Mouse (Mus musculus) forebrain, postnatal 0 days (tissue): ENCODE results near the gene Rarb. TPM values are rescaled to one million over a fixed set of nuclear protein-coding genes. Genes with fewer than 3 reads are reported as not detected.

Experiments
- ATAC-seq: fragments of 200-750 bp; cut with Nextera tagmentation; 2 replicates; pipeline ENCODE4 v1.8.0; 2017; ENCODE audit warnings: mild to moderate bottlenecking, moderate library complexity
- DNase-seq: peaks from one replicate; pipeline ENCODE4 v3.0.0-alpha.2; 2015
- H3K27ac ChIP-seq: fragments of 300-500 bp; sonication (generic); 2 replicates; pipeline ENCODE4 v1.5.1; 2014; ENCODE audit warnings: low read depth, mild to moderate bottlenecking, antibody characterized with exemption, low read length, moderate library complexity, mixed read lengths
- H3K27me3 ChIP-seq: fragments of 300-500 bp; sonication (generic); 2 replicates; pipeline ENCODE4 v1.6.1; 2014; ENCODE audit warnings: mild to moderate bottlenecking, low read length, mixed read lengths; ENCODE audit not compliant: insufficient read depth
- H3K36me3 ChIP-seq: fragments of 300-500 bp; sonication (generic); 2 replicates; pipeline ENCODE4 v1.6.1; 2014; ENCODE audit warnings: mild to moderate bottlenecking, moderate library complexity; ENCODE audit not compliant: insufficient read depth
- H3K4me1 ChIP-seq: fragments of 300-500 bp; sonication (generic); 2 replicates; pipeline ENCODE4 v1.6.1; 2014; ENCODE audit warnings: antibody characterized with exemption; ENCODE audit not compliant: insufficient read depth
- H3K4me2 ChIP-seq: fragments of 300-500 bp; sonication (generic); 2 replicates; pipeline ENCODE4 v1.6.1; 2014; ENCODE audit warnings: low read depth, mild to moderate bottlenecking, moderate library complexity
- H3K4me3 ChIP-seq: fragments of 300-500 bp; sonication (generic); 2 replicates; pipeline ENCODE4 v1.5.1; 2014; ENCODE audit warnings: low read depth, low read length, mixed read lengths
- H3K9ac ChIP-seq: fragments of 300-500 bp; sonication (generic); 2 replicates; pipeline ENCODE4 v1.6.1; 2014; ENCODE audit warnings: mild to moderate bottlenecking
- H3K9me3 ChIP-seq: fragments of 300-500 bp; sonication (generic); 2 replicates; pipeline ENCODE4 v1.6.1; 2016; ENCODE audit warnings: low read length
- CTCF ChIP-seq: sonication (generic); IDR thresholded peaks from 2 replicates; pipeline ENCODE4 v1.5.1; 2016; ENCODE audit warnings: antibody characterized with exemption, control low read depth, low read depth
- WGBS: fragments of 180-500 bp; shearing (Covaris S2); extraction: QIAGEN DNeasy Blood & Tissue Kit; methylation state at CpG from one replicate; pipeline ENCODE4 v1.1.7; 2014; 5-methylcytosine and 5-hydroxymethylcytosine counted together
- polyA plus RNA-seq: library from polyadenylated mRNA; unstranded; fragments of >200 nt; fragmentation: Nextera tagmentation; extraction: Ambion mirVana; gene quantifications from 2 replicates; pipeline ENCODE4 v1.2.1, GENCODE M21; 2015
- total RNA-seq: library from RNA; depleted of rRNA; stranded (reverse); fragments of >200 nt; gene quantifications from 2 replicates; pipeline ENCODE4 v1.2.3, GENCODE M21; 2014

Rarb gene
- total and polyA plus RNA-seq, 2 experiments from 2014 or later = 20.6 to 34.9 TPM

- Histone ChIP-seq H3K27me3 (no peaks in the 10 kb centered on the region), H3K9ac (no peak overlapping the region)
- WGBS = 72% methylated on average over 4 of the region's 4 CpGs
These were observed 119.7 kb downstream of the Rarb start for GRCm38 (mm10) chr14:16699228-16699627.

GRCm38 (mm10) chr14:16695453-16696120 lies 123.4 kb downstream of the Rarb start:
- no peak for DNase-seq

More at GRCm38 (mm10) chr14:16699228-16699627, 119.7 kb downstream of the Rarb start:
- Histone ChIP-seq H3K27ac (no peak overlapping the region), H3K4me3 (no peak overlapping the region), H3K36me3 (no peaks in the 10 kb centered on the region), H3K9me3 (no peaks in the 10 kb centered on the region), H3K4me2 (no peak overlapping the region), H3K4me1 (no peaks in the 10 kb centered on the region)
- ATAC-seq (no peak), DNase-seq (no peak)
- no peak for TF ChIP-seq CTCF

GRCm38 (mm10) chr14:16678335-16678734 lies 140.6 kb downstream of the Rarb start:
- Histone ChIP-seq H3K36me3 (no peaks in the 10 kb centered on the region), H3K4me1 (no peaks in the 10 kb centered on the region), H3K27ac (no peak overlapping the region), H3K4me2 (no peak overlapping the region), H3K9ac (no peak overlapping the region), H3K9me3 (no peaks in the 10 kb centered on the region), H3K4me3 (no peak overlapping the region), H3K27me3 (no peaks in the 10 kb centered on the region)
- ATAC-seq = no peak
- 79% methylated on average over 3 of the region's 3 CpGs for WGBS
- no peak for TF ChIP-seq CTCF
- DNase-seq = no peak

More at GRCm38 (mm10) chr14:16695453-16696120, 123.4 kb downstream of the Rarb start:
- H3K4me1 ChIP-seq = no peaks in the 10 kb centered on the region
- H3K27me3 ChIP-seq = no peaks in the 10 kb centered on the region
- H3K36me3 ChIP-seq = no peaks in the 10 kb centered on the region
- ATAC-seq = no peak
- H3K27ac ChIP-seq = no peak overlapping the region
- no peak overlapping the region for H3K9ac ChIP-seq
- no peaks in the 10 kb centered on the region for H3K9me3 ChIP-seq
- no peak overlapping the region for H3K4me3 ChIP-seq
- 48% methylated on average over 3 of the region's 3 CpGs for WGBS
- no peak for TF ChIP-seq CTCF
- H3K4me2 ChIP-seq = no peak overlapping the region

GRCm38 (mm10) chr14:16677081-16677480 lies 141.9 kb downstream of the Rarb start:
- Histone ChIP-seq H3K9me3 (no peaks in the 10 kb centered on the region), H3K36me3 (no peaks in the 10 kb centered on the region), H3K27ac (no peak overlapping the region), H3K4me3 (no peak overlapping the region), H3K4me2 (no peak overlapping the region), H3K27me3 (no peaks in the 10 kb centered on the region), H3K4me1 (no peaks in the 10 kb centered on the region), H3K9ac (no peak overlapping the region)
- ATAC-seq = no peak
- TF ChIP-seq CTCF = no peak
- no peak for DNase-seq

GRCm38 (mm10) chr14:16670571-16670970 lies 148.4 kb downstream of the Rarb start:
- H3K9me3 ChIP-seq = no peaks in the 10 kb centered on the region
- H3K4me3 ChIP-seq = no peak overlapping the region
- no peak overlapping the region for H3K9ac ChIP-seq
- no peak overlapping the region for H3K4me2 ChIP-seq
- no peak overlapping the region for H3K27ac ChIP-seq
- TF ChIP-seq CTCF = no peak
- no peaks in the 10 kb centered on the region for H3K36me3 ChIP-seq
- DNase-seq (no peak), ATAC-seq (no peak)
- WGBS = 61% methylated on average over 3 of the region's 3 CpGs
- H3K4me1 ChIP-seq = no peaks in the 10 kb centered on the region
- H3K27me3 ChIP-seq = no peaks in the 10 kb centered on the region

GRCm38 (mm10) chr14:16639153-16639943 lies 179.6 kb downstream of the Rarb start:
- DNase-seq (no peak), ATAC-seq (no peak)
- Histone ChIP-seq H3K4me1 (no peaks in the 10 kb centered on the region), H3K27me3 (no peaks in the 10 kb centered on the region), H3K27ac (no peak overlapping the region), H3K9me3 (0 out of 2 replicates have a peak, but pooled peaks cover 3% of the 10 kb centered on the region), H3K4me2 (no peak overlapping the region), H3K4me3 (no peak overlapping the region), H3K36me3 (no peaks in the 10 kb centered on the region), H3K9ac (no peak overlapping the region)
- WGBS = 84% methylated on average over 19 of the region's 19 CpGs
- TF ChIP-seq CTCF = no peak

- Histone ChIP-seq H3K27ac (no peak overlapping the region), H3K4me2 (no peak overlapping the region), H3K4me3 (no peak overlapping the region), H3K9ac (no peak overlapping the region), H3K27me3 (no peaks in the 10 kb centered on the region), H3K9me3 (no peaks in the 10 kb centered on the region), H3K4me1 (no peaks in the 10 kb centered on the region), H3K36me3 (no peaks in the 10 kb centered on the region)
- no peak for TF ChIP-seq CTCF
- no peak for ATAC-seq
- DNase-seq = no peak
These were observed 205.0 kb downstream of the Rarb start for GRCm38 (mm10) chr14:16613975-16614374.
